Mouse (Mus musculus): ENCODE results near the gene Klrb1a.
"Not testable (repeated sequence)": the region's sequence is repeated elsewhere in the genome, so short reads cannot be mapped to it uniquely, and the experiment has no call there.

Klrb1a gene

DNA sequence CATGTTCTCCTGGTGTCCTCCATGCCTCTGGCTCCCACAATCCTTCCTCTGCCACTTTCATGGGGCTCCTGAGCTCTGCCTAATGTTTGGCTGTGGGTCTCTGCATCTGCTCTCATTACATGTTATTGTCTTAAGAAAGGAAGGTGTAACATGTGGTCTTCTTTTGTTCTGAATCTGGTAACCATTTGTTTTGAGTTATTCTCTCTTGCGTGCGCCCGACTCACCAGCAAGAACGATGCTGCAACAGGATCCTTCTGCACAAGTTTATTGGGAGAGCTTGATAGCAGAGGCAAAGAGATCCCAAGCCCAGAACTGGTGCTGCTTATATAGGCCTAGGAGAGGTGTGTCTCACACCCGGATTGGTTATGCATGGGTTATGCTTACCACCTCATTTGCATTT, at the start of gene Klrb1a:
TSS of gene Klrb1a (minus strand) at position 101 of the 400 bp plus-strand sequence.
- DNase-seq (ENCODE audit: low read depth, low spot score) = not testable (repeated sequence)

DNA sequence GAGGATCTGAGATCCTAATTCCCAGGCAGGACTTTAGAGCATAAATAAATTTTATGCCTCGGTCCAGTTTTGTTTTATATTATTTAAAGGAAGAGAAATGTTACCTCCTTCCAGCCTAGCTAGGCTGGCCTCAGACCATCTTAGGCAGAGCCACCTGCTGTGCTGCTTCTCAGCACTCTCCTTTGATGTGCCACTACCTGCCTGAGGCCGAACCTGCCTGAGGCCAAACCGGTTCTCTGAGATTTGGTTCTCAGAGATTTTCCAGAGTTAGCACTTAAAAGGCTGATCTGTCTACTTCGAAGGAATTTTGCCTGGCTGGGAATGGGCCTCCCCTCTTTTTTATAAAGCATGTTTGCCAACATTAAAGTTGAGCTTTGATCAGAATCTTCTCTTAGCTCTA, 46.6 kb upstream of the Klrb1a start:
- peak; percentile 43 for DNase-seq (ENCODE audit: low read depth, low spot score)

DNA sequence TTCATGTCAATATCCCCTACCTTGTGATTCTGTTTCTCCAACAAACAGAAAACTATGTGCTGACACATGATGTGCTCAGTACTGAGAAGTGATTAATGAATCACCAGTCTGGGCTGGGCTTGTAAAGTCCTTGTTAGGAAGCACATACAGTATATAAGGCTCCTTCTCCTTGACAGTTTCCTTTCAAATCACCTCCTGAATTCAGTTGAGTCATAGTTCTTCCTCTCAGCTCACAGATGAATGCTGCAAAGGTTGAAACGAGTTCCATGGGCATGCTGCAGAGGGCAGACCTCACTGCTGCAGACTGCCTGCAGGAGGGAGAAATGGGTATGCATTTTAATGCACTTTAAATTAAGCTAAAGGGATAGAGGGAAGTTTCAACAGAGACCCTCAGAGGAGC, 38.9 kb upstream of the Klrb1a start, which contains the start of gene Clec2h:
TSS of gene Clec2h (plus strand) at position 180 of the 400 bp plus-strand sequence.
- no peak for DNase-seq (ENCODE audit: low read depth, low spot score)

DNA sequence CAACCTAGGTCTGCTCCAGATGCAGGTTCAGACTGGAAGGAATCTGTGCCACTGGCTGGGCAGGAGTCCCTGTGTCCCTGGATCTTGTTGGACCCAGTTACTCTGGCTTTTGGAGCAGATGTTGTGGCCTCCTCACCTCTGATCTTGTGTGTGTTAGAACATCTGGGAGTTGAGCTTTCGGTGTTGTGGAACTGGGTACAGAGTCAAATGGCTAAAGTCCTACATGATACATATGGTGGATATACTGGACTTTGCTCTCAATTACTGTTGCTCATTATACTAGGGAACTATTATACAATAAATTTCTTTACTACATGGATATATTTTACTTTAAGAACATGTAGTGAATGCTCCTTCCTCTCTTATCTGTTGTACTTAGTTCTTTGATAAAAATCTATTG, 37.9 kb upstream of the Klrb1a start:
- no peak for DNase-seq (ENCODE audit: low read depth, low spot score)

DNA sequence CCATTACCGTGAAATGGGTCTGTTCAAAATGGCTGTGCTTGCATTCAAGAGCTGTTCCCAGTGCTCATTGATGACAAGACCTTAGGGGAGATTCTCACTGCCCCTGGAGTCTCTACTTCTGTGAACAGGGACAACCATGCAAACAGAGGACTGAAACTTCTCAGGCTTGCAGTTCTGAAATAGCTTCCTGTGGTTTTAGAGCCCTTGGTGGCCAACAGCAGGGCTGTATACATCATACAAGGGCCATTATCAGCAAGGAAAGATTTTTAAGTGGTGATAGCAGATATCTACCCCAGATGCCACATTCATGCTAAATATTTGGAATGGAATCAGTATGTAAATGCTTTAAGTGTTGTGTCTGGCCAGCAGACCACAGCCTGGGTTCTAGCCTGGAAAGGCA, 29.6 kb upstream of the Klrb1a start:
- no peak for DNase-seq (ENCODE audit: low read depth, low spot score)

DNA sequence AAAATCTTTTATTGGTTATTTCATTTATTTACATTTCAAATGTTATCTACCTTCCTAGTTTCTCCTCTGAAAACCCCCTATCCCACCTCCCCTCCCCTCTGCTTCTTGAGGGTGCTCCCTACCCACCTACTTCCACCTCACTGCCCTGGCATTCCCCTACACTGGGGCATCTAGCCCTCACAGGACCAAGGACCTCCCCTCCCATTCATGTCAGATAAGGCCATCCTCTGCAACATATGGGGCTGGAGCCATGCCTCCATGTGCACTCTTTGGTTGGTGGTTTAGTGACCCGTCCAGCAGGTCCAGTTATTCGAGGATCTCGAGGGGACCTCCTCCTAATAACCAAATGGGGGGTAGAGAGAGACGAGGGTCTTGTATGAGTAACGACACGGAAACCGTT, 27.5 kb upstream of the Klrb1a start:
- DNase-seq (ENCODE audit: low read depth, low spot score) = not testable (repeated sequence)

DNA sequence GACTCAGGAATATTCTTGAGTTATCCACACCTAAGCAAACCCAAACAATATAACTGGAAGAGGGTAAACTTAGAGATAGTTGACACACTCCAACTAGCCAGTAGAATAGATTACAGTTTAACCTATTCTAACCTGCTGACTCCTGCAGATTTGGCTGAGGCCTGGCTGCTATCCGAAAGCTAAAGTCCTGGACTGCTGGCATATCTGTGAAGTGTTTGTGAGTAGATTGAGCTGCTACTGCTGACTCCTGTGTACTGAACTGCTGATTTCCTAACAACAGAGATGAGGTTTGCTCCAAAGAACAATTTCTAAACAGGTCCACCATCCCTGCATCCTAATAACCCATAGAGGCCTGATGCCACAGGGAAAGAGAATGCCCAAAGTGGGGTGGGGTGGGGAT, 26.9 kb upstream of the Klrb1a start:
- DNase-seq (ENCODE audit: low read depth, low spot score) = no peak

DNA sequence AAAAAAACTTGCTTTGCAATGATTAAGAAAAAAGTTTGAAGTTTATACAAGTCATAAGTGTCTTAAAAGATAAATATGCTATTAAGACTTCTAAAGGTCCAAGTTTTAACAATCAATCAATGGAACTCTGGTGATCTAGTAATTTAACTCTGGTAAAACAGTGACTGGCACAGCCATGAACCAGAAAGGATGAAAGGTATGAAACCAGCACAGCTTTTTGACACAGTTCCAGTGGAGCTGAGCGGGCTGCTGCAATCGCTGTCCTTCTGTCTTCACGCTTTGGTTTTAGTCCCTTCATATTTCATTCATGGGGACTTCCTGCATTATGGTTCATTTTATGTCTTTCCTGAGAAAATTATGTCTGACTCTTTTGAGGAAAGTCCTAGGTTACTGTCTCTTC, 26.3 kb upstream of the Klrb1a start:
- DNase-seq (ENCODE audit: low read depth, low spot score) = no peak

DNA sequence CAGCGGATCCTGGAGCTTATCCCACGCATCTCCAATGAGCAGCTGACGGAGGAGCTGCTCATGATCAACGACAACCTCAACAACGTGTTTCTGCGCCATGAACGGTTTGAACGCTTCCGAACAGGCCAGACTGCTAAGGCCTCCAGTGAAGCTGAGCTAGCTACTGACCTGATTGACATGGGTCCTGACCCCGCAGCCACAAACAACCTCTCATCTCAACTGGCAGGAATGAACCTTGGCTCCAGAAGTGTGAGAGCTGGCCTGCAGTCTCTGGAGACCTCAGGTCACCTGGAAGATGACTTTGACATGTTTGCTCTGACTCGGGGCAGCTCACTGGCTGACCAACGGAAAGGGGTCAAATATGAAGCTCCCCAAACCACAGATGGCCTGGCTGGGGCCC, 22.4 kb upstream of the Klrb1a start:
- DNase-seq (ENCODE audit: low read depth, low spot score) = not testable (repeated sequence)

DNA sequence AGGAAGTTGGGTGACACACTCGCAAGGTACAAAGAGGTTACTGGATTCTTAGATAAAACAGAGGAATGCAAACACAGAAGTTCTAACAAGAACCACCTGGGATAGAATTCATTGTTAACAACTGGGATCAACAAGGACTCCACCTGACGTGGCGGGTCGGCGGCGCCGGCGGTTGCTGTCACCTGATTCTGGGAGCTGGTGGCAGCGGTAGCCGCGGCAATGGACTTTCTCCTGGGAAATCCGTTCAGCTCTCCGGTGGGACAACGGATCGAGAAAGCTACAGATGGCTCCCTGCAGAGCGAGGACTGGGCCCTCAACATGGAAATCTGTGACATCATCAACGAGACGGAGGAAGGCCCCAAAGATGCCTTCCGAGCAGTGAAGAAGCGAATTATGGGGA, 21.4 kb upstream of the Klrb1a start:
- not testable (repeated sequence) for DNase-seq (ENCODE audit: low read depth, low spot score)

DNA sequence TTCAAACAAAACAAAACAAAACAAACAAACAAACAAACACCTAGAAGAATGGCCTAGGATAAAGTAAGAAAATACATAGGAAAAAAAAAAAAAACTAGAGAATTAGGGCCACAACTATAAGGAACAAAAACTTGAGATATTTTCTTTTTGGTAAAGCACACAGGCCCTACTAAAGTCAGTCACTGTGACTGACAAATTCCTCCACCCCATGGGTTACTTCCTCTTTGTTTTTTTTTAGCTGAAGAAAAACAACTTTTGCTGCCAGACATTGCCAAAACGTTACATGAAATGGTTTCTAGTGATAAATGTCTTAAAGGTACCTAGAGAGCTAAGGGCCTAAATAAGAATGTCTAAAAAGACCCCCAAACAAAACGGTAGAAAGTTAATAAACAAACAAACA, 20.7 kb upstream of the Klrb1a start:
- DNase-seq (ENCODE audit: low read depth, low spot score) = no peak

DNA sequence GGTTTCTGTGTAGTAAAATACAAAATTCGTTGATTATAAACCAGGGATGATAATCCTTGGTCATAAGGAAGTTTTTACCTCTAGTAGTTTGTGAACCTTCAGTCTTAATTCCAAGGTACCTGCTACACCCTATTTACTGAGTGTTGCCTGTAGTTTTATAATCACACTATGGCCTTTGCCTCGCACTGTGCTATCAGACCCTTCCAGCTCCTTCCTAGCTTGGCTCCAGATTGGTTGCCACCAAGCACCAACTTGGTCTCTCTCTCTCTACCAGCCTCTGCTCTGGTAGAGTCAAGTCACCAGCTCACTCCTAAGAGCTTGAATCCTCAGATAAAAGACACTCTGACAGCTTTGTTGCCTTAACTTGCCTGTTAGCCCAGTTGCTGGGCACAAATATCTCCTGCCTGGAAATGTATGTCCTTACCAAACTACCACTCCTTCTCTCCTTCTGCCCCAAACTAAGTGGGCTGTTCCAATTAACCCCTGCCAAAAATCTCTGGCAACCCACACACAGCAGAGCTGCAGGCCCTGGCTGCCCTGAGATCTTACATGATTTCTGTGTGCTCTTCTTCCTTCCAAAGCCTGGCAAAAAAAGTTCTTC, 17.9 kb upstream of the Klrb1a start:
- DNase-seq (ENCODE audit: low read depth, low spot score) = no peak

DNA sequence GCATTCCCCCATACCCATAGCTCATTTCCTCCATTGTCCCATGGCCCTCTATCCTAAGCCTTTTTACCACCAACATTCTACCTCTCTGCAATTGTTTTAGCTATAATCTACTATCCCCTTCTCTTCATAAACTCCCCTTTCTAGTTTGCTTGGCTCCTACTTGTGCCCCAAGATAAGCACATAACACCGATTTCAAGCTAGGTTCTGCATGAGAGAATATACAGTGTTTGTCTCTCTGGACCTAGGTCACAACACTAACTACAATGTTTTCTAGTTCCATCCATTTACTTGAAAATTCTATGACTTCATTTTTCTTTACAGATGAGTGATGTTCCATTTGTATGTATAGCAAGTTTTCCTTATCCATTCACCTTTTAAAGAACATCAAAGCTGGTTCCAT, 17.3 kb upstream of the Klrb1a start:
- DNase-seq (ENCODE audit: low read depth, low spot score) = no peak

DNA sequence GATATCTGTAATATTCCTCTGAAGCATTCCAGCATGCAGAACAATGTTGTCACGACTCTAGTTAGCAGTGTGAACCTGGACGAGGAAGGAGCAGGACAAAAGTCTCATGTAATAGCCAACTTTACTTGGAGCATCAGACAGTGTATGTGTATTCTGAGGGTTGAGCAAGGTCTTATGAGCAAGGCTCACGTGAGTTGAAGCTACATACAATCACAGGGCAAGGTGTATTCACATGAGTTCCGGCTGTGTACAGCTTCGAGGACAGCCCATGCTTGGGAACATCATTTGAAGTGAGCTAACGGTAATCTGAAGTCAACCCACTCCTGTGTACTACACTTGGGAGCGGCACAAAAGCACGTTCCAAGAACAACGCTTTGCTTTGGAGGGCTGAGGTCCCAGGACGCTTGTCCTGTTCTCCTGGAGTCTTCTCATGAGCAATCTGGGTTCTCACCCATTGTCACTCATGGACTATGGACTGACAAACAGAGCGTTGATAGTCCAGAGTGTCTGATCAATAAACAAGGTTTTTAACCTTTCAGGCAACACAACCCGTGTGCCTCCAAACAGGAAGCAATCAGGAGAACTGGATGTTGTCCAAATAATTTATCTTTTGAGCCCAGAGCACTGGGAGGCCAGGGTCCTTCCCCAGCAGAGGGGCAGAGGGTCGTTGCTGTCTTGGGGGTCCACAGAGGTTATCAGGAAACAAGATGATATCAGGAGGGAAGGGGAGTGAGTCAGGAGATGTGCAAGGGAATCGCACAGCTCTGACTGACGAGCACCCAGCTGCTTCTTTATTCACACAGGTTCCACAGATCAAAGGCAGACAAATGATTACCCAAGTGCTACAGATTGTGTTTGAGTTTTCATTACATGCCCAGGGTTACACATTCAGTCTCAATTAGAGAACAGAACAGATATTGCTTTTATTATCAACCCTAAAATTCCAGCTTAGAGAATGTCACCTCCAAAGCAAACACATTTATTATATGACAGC, 7.9 kb upstream of the Klrb1a start:
- DNase-seq (ENCODE audit: low read depth, low spot score) = not testable (repeated sequence)

DNA sequence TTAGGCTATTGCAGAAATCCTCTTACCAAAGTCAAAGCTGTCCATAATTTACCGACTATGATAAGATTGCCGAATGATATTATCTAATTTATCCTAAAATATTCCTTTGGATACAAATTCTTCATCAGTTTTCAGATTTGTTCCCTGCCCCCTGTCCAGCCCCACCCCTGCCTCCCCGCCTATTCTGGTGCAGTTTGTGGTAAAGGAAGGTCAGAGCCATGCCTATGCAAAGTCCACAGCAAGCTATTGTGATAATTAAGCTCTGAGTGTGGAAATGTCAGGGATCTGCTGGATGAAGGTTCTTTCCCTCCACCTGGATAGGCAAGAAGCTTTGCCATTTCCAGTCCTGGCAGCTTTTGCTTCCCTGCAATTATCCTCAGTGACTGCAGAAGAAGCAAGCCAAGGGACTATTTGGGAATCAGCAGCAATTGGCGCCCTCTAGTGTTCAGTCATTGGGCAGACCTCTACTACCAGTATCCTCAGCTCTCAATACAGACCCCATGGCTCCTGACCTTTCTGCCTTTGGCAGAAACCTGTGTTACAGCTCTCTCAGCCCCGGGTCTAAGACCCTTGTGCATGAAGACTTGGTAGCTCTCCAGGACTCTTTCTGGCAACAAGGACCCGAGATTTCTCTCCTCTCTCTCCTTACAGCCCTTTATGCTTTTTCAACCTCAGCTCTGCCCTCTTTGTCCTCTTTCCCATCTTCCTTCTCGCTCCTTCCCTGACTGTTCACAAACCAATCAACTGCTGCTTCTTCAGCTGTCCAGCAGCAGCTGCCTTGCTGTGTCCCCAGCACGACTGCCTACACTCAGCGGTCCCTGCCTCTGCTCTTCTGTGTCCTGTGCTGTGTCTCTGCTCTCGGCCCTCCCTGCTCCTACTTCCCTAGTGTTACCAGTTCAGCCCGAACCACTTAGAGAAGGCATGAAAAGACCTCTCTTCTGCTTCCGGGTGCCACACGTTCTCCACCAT, 6.7 kb upstream of the Klrb1a start:
- peak; percentile 89 for DNase-seq (ENCODE audit: low read depth, low spot score)

DNA sequence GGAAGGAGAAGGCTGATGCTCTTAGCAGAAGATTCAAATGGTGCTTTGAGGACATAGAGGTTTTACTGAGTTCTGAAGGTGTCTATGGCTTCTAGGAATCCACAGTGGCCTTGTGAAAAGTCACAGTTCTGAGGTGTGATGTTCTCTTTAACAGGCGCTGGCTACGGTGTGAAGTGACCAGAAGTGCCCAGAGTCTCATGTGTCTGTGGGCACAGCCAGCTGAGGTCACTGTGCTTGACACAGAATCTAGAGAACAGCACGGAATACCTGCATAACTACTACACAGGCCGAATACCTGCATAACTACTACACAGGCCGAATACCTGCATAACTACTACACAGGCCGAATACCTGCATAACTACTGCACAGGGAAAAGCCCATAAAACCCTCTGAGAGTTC, 1.9 kb upstream of the Klrb1a start:
- not testable (repeated sequence) for DNase-seq (ENCODE audit: low read depth, low spot score)

DNA sequence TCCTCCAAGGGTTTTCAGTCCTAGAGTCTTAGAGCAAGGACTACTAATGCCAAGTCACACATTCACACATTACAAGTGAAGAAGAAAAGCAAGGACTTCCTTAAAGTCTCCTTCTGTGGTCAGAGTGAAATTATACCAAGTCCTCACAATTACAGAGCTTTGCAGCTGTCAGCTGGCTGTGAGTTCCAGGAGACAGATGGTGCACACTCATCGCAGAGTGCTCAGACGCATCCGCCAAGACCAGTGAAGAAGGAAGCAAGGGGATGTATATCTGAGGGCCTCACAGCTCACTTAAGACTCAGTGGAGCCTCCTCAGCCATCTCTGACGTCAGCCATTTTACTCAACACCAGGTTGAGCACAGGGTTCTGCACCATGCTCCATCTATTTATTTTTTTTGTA, 1.1 kb upstream of the Klrb1a start:
- DNase-seq (ENCODE audit: low read depth, low spot score) = no peak

DNA sequence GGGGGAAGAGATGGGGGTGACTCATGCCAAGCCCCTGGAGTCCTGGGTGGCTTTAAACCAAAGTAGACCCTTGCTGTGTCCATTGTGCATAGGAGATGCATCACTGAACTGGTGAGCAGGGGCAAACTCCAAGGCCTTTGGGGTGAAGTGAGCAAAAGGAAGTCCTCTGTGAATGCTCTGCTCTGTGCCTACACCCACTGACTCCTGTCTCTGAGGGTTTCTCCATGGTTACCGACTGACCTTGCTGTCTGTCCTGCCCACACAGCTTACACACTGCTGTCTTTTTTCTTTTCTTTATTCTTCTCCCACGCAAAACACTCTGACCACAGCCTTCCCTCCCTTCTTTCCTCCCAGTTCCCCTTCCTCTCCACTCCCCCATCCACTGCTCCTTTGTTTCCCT, 600 bp downstream of the Klrb1a start:
- peak; percentile 51 for DNase-seq (ENCODE audit: low read depth, low spot score)

DNA sequence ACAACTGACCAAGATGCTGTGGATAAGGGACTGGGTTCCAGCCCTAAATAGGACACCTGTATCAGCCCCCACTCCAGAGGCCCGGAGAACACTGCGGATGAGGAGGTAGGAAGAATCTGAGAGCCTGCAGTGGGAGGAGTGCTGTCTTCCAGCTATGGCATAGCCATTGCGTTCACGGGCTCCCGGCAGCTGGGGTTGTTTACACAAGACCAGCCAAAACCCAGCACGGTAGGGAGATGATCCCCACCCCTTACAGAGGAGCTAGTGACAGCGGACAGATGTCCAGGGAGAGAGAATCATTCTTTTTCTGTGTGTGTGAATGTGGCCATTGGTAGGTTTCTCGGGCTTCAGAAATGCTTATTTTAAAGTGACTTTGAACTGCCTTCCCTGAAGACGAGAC, 17.0 kb downstream of the Klrb1a start:
- DNase-seq (ENCODE audit: low read depth, low spot score) = no peak

DNA sequence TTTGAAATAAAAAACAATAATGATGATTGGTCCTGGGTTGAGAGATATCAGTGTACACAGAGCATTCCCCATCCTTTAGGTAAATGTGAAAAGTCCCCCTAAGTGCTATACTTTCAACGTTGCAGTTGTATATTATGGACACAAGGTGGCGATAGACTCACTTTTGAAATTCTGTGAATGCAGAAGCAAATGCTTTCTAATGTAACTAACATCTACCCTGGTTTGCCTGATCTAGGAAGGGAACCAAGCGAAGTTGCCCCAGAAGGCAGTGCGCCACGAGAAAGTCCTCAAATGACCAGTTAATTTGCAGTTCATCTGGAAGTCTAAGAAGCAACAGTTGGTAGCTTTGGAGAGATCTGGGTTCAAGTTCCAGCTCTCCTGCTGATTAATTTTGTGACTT, 18.8 kb downstream of the Klrb1a start:
- peak; percentile 81 for DNase-seq (ENCODE audit: low read depth, low spot score)

DNA sequence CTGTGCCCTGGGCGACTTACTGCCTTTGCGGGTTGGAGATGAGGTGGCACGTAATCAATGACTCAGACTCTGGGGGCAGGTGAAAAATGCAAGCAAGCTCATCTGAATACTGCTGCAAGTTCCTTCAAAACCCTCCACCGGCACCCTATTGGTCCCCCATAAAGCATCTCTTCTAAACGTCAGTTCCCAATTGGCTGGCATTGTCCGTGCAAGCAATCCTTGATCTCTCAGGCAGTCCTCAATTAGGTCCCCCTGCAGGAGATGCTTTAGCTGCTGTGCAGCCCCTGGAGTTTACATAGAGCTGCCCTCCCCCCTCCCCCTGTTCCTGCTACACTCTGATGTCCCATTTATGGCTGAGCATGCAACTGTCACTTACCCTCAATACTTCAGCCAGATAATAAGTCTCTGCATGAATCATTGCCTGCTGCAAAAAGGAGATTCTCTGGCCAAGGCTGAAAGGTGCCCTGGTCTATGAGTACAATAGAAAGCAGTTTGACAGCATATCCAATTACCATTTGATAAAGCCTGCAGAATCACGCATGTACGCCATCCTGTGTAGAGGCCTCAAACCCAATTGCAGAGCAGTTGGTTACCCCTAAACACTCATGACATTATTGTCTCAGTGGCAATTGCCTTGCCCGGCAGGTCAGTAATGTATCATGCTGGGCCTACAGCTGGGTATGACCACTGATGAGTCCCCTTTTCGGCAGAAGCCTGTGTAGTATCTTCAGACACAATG, 20.7 kb downstream of the Klrb1a start:
- peak; percentile 29 for DNase-seq (ENCODE audit: low read depth, low spot score)
